Mouse (Mus musculus): ENCODE measurements around the gene Rps2. TPM values are rescaled to one million over a fixed set of nuclear protein-coding genes. Genes with fewer than 3 reads are reported as not detected.

The Rps2 gene
- polyA plus RNA-seq, 1 experiment from 2014 or later, result 1,576 TPM

GRCm38 (mm10) chr17:24735446-24735845 lies 17.5 kb downstream of the Rps2 start:
- Histone ChIP-seq H3K4me2 (0 out of 2 replicates have a peak overlapping the region, but pooled peaks have one; percentile 90), H3K36me3 (peaks cover 2% of the 10 kb centered on the region), H3K4me1 (peaks cover 19% of the 10 kb centered on the region), H3K27me3 (no peaks in the 10 kb centered on the region; the same call in 1 of the 2 replicates), H3K4me3 (no peak overlapping the region), H3K9ac (no peak overlapping the region), H3K9me3 (no peaks in the 10 kb centered on the region), H3K27ac (no peak overlapping the region)
- ATAC-seq (ENCODE audit: borderline replicate concordance, extremely low read depth, low FRiP score, low TSS enrichment), result no peak
- 80% methylated on average over 7 of the region's 7 CpGs for WGBS

- H3K27me3 ChIP-seq, result no peaks in the 10 kb centered on the region; the same call in 1 of the 2 replicates
- peaks cover 19% of the 10 kb centered on the region for H3K4me1 ChIP-seq
- peak within 1 kb of the TSS; percentile 66 for H3K4me3 ChIP-seq
- H3K9me3 ChIP-seq, result no peaks in the 10 kb centered on the region
- H3K27ac ChIP-seq, result peak within 1 kb of the TSS; percentile 66
- peak; percentile 98 for ATAC-seq (ENCODE audit: borderline replicate concordance, extremely low read depth, low FRiP score, low TSS enrichment)
- H3K9ac ChIP-seq, result peak within 1 kb of the TSS; percentile 67
- under 1% methylated on average over 29 of the region's 29 CpGs for WGBS
- H3K4me2 ChIP-seq, result peak within 1 kb of the TSS; percentile 90
- peaks cover 8% of the 10 kb centered on the region for H3K36me3 ChIP-seq
Measured at GRCm38 (mm10) chr17:24736330-24737051, 18.6 kb downstream of the Rps2 start, which contains the start of gene Msrb1. Gene Msrb1 (plus strand): TSS chr17:24736642.

- ATAC-seq (ENCODE audit: borderline replicate concordance, extremely low read depth, low FRiP score, low TSS enrichment), result no peak
- peak overlapping the region; percentile 90 for H3K4me2 ChIP-seq
- peaks cover 19% of the 10 kb centered on the region for H3K4me1 ChIP-seq
- no peaks in the 10 kb centered on the region for H3K9me3 ChIP-seq
- H3K4me3 ChIP-seq, result peak overlapping the region; percentile 66
- peak overlapping the region; percentile 66; the same call in 1 of the 2 replicates for H3K27ac ChIP-seq
- H3K27me3 ChIP-seq, result no peaks in the 10 kb centered on the region
- 20% methylated on average over 8 of the region's 8 CpGs for WGBS
- H3K9ac ChIP-seq, result peak overlapping the region; percentile 67
- peaks cover 11% of the 10 kb centered on the region for H3K36me3 ChIP-seq
Measured at GRCm38 (mm10) chr17:24737135-24737810, 19.4 kb downstream of the Rps2 start.

GRCm38 (mm10) chr17:24738238-24738637 lies 20.3 kb downstream of the Rps2 start:
- Histone ChIP-seq H3K4me1 (peaks cover 19% of the 10 kb centered on the region), H3K4me3 (no peak overlapping the region), H3K27me3 (no peaks in the 10 kb centered on the region), H3K9me3 (no peaks in the 10 kb centered on the region), H3K4me2 (no peak overlapping the region), H3K9ac (no peak overlapping the region), H3K27ac (no peak overlapping the region), H3K36me3 (peaks cover 13% of the 10 kb centered on the region)
- no peak for ATAC-seq (ENCODE audit: borderline replicate concordance, extremely low read depth, low FRiP score, low TSS enrichment)
- WGBS, result 71% methylated on average over 4 of the region's 4 CpGs

GRCm38 (mm10) chr17:24739926-24740325 lies 22.0 kb downstream of the Rps2 start:
- Histone ChIP-seq H3K36me3 (peaks cover 13% of the 10 kb centered on the region), H3K27me3 (no peaks in the 10 kb centered on the region), H3K4me3 (no peak overlapping the region), H3K9ac (no peak overlapping the region), H3K4me1 (peaks cover 19% of the 10 kb centered on the region), H3K9me3 (no peaks in the 10 kb centered on the region), H3K27ac (no peak overlapping the region), H3K4me2 (no peak overlapping the region)
- ATAC-seq (ENCODE audit: borderline replicate concordance, extremely low read depth, low FRiP score, low TSS enrichment), result no peak
- 70% methylated on average over 8 of the region's 8 CpGs for WGBS

- ATAC-seq (ENCODE audit: borderline replicate concordance, extremely low read depth, low FRiP score, low TSS enrichment), result no peak
- no peak overlapping the region for H3K9ac ChIP-seq
- H3K9me3 ChIP-seq, result no peaks in the 10 kb centered on the region
- no peak overlapping the region for H3K4me2 ChIP-seq
- H3K27me3 ChIP-seq, result no peaks in the 10 kb centered on the region
- no peak overlapping the region for H3K4me3 ChIP-seq
- H3K4me1 ChIP-seq, result peaks cover 8% of the 10 kb centered on the region
- no peak overlapping the region for H3K27ac ChIP-seq
- 68% methylated on average over 8 of the region's 8 CpGs for WGBS
- peaks cover 13% of the 10 kb centered on the region for H3K36me3 ChIP-seq
Measured at GRCm38 (mm10) chr17:24742307-24742706, 24.4 kb downstream of the Rps2 start.

- no peaks in the 10 kb centered on the region for H3K4me1 ChIP-seq
- H3K4me3 ChIP-seq, result no peak overlapping the region
- H3K27ac ChIP-seq, result no peak overlapping the region
- WGBS, result 71% methylated on average over 5 of the region's 5 CpGs
- H3K9me3 ChIP-seq, result no peaks in the 10 kb centered on the region
- H3K4me2 ChIP-seq, result no peak overlapping the region
- no peak overlapping the region for H3K9ac ChIP-seq
- ATAC-seq (ENCODE audit: borderline replicate concordance, extremely low read depth, low FRiP score, low TSS enrichment), result no peak
- H3K27me3 ChIP-seq, result peaks cover 6% of the 10 kb centered on the region; the same call in 1 of the 2 replicates
- peaks cover 13% of the 10 kb centered on the region for H3K36me3 ChIP-seq
Measured at GRCm38 (mm10) chr17:24743896-24744295, 26.0 kb downstream of the Rps2 start.

- no peak overlapping the region for H3K4me3 ChIP-seq
- H3K9ac ChIP-seq, result no peak overlapping the region
- ATAC-seq (ENCODE audit: borderline replicate concordance, extremely low read depth, low FRiP score, low TSS enrichment), result no peak
- no peaks in the 10 kb centered on the region for H3K9me3 ChIP-seq
- H3K4me1 ChIP-seq, result no peaks in the 10 kb centered on the region
- 69% methylated on average over 3 of the region's 3 CpGs for WGBS
- H3K4me2 ChIP-seq, result no peak overlapping the region
- peaks cover 11% of the 10 kb centered on the region; the same call in 1 of the 2 replicates for H3K27me3 ChIP-seq
- peaks cover 13% of the 10 kb centered on the region for H3K36me3 ChIP-seq
- no peak overlapping the region for H3K27ac ChIP-seq
Measured at GRCm38 (mm10) chr17:24744381-24744780, 26.5 kb downstream of the Rps2 start.

- H3K4me1 ChIP-seq, result no peaks in the 10 kb centered on the region
- H3K9me3 ChIP-seq, result no peaks in the 10 kb centered on the region
- peak; percentile 69; the same call in 1 of the 2 replicates for ATAC-seq (ENCODE audit: borderline replicate concordance, extremely low read depth, low FRiP score, low TSS enrichment)
- H3K9ac ChIP-seq, result no peak overlapping the region
- peaks cover 22% of the 10 kb centered on the region for H3K27me3 ChIP-seq
- no peak overlapping the region for H3K27ac ChIP-seq
- peaks cover 9% of the 10 kb centered on the region; the same call in 1 of the 2 replicates for H3K36me3 ChIP-seq
- no peak overlapping the region for H3K4me3 ChIP-seq
- H3K4me2 ChIP-seq, result no peak overlapping the region
- 20% methylated on average over 7 of the region's 7 CpGs for WGBS
Measured at GRCm38 (mm10) chr17:24745526-24746497, 27.9 kb downstream of the Rps2 start.

GRCm38 (mm10) chr17:24746986-24747385 lies 29.1 kb downstream of the Rps2 start:
- ATAC-seq (ENCODE audit: borderline replicate concordance, extremely low read depth, low FRiP score, low TSS enrichment), result no peak; the same call in 1 of the 2 replicates
- H3K4me3 ChIP-seq, result no peak overlapping the region
- WGBS, result 27% methylated on average over 4 of the region's 4 CpGs
- no peaks in the 10 kb centered on the region for H3K9me3 ChIP-seq
- no peak overlapping the region for H3K9ac ChIP-seq
- no peak overlapping the region for H3K4me2 ChIP-seq
- peaks cover 33% of the 10 kb centered on the region for H3K27me3 ChIP-seq
- no peaks in the 10 kb centered on the region for H3K4me1 ChIP-seq
- 0 out of 2 replicates have a peak, but pooled peaks cover 3% of the 10 kb centered on the region for H3K36me3 ChIP-seq
- H3K27ac ChIP-seq, result no peak overlapping the region

- Histone ChIP-seq H3K4me3 (no peak overlapping the region), H3K4me2 (no peak overlapping the region), H3K27ac (no peak overlapping the region), H3K9me3 (no peaks in the 10 kb centered on the region), H3K27me3 (peaks cover 70% of the 10 kb centered on the region), H3K36me3 (no peaks in the 10 kb centered on the region), H3K4me1 (peaks cover 13% of the 10 kb centered on the region; the same call in 1 of the 2 replicates), H3K9ac (no peak overlapping the region)
- no peak for ATAC-seq (ENCODE audit: borderline replicate concordance, extremely low read depth, low FRiP score, low TSS enrichment)
- 9% methylated on average over 4 of the region's 4 CpGs for WGBS
Measured at GRCm38 (mm10) chr17:24751528-24751927, 33.6 kb downstream of the Rps2 start.
